Mouse (Mus musculus) kidney, postnatal 25 days (tissue): ENCODE data around the gene Gm5127.

ENCODE experiments used
- DNase-seq, 2 experiments: peaks; one replicate each; pipeline ENCODE4 v3.0.0; 2021; ENCODE audit warnings: mixed read lengths in 2 of 2

The Gm5127 gene

DNA sequence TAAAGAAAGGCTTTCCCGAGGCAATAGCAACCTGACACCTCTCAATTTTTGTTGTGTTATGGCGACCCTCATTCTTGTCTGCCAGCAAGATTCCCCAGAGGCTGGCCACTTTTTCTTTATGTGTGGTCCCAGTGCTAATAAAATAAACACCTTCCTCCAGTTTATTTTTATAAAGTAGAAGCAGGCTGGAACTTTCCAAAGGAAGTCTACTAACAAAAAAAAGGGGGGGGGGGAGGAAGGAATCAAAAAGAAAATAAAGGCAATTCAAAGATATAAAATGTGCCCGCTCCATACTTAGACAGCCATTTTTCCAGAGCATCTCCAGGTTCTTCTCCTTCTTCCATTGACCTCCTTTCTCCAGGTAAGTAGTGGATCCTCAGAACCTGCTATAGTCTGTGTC lies at the start of gene Gm5127:
Gm5127 (plus strand) TSS at position 301 of the 400 bp plus-strand sequence.
- DNase-seq, result no peak

DNA sequence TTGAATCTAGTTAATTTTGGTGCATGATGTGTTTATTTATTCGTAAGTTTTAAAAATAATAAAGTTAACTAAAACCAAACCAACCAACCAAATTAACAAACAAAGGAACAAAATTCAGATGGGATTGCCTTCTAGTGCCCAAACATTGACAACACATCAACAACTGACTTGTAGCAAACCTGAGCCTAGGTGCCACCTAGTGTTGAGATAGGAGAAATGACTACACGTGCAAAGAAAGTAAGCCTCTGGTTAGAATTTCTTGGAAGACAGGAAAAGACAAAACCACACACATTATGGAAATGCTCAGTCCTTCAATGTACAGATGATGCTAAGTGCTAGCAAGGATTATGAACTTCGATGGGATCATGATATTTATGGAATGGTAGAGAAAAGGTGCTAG lies 46.6 kb upstream of the Gm5127 start:
- DNase-seq, result no peak

DNA sequence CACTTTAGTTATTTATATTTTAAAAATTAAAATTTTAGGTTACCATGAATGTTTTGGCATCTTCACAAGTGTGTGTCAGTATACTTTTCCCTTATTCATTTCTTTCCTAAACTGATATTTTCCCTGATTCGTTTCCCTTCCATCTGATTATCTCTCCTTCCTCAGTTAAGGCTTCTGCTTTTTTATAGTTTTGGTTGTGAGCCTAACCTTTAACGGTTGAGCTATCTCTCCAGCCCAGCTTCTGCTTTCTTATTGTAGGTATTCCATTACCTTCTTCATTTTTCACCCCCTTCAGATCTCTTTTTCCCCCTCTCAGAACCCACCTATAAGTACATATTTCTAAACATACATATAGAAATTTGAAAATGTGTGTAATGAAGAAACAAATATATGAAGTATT lies 27.5 kb upstream of the Gm5127 start:
- no peak for DNase-seq

DNA sequence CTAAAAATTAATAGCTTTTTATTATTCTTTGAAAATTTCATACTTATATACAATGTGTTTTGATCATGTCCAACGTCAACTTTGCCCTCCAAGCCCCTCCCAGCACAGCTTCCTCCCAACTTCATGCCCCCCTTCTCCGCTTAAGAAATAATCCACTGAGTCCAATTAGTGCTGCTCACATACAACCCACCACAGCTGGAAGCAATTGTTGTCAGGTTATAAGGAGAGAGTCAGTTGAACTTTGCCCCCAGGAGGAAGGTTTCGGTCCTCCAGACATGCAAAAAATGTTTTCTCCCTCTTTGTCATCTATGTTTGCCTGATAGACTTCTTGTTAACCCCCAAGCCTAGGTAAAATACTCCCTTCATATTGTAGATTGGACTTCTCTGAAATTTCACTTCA lies 4.0 kb upstream of the Gm5127 start:
- DNase-seq, result no peak

DNA sequence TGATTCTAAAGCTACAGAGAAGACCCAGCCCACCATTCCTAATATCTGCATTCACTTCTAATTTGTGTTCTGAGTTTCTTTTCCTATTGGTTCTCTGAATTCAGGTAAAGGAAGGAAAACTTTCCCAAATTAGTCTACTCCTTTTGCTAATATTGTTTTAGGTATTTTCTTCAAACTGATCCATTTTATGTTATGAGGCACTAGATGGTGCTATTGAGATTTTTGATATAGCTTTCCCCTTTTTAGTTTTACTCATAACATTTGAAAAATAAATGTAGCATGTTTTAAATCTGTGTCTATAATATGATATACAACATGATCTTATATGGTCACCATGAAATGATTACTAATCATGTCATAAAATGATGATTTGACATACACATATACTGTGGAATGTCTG lies 2.6 kb upstream of the Gm5127 start:
- no peak for DNase-seq

DNA sequence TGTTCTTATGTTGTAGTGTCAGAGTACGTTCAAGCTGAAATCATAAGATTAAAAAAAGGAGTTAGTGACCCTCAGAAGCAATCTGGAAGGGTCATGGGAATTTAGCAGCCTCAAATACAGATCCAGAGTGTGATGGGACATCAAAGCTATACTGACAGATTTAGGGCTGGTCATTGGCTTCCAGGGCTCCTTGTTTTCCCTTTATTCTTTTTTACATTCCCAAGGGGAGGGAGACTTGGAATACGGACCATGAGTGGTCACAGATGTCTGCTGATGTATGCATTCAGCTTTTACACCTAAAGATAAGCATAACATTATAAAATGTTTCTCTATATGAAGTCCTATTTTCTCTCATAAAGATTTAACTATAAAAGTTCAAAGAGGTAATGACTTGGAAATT lies 789 bp upstream of the Gm5127 start:
- no peak for DNase-seq

DNA sequence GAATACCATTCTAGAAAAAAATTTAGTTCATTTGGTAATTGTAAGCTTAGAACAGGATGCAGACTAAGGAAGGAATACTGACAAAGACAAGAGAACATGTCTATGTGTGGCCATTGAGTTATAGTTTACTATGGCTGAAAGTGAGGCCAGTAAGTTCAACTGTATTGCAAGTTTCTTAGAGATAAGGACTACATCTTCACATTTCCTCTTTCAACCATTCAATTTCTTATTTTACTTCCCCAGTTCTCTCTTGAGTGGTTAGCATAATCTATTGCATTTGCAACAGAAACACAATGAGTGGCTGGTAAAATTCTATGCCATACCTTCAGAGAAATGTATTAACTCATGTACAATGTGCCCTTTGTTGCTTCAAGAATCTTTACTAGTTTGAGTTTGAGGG lies 10.9 kb downstream of the Gm5127 start:
- DNase-seq, result no peak

DNA sequence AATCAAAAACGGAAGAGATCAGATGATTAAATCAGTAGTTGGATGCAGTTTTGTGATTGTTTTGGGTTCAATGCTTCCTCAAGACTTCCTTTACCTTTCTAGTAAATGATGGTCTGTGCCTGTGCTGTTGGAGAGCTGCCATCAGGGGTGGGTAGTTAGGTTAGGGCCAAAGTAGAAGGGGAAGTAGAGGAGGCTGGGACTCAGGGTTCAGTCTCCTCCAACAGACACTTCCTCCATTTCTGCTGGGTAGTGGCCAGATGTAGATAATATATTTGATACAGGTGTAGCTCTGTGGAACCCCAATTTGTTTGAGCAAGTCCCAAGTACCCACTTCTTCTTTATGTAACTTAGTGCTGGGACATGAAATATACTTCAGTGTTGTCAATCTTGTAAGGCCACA lies 12.9 kb downstream of the Gm5127 start:
- DNase-seq, result no peak

DNA sequence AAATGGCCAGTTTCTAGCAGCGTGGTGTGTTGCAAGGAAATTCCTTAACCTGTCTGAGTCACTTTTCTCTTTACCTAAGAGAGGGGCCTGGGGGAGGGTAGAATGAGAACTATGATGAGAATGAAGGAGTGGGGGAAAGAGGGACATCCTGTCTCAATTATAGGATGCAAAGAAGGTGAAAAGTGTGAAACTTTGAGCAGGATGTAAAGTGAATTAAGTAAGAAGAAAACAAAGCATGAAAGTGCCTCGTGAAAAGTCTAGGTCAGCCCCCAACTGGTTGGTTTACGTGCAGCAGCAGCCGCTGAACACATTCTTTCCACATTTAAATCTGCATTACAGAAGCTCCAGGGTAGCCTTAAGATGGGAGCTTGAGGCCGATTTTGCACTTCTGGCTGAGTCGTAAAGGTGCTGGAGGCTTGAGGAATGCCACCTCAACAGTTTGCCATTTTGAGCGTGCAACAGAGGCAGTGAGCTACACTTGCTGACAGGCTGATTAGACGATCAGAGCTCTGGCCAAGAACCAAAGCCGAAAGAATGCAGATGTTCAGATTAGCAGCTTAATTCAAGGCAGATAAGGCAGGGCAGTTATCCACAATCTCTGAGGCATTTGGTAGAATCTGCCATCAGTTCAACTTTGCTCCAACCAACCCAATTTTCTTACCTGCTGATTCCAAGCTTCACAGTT lies 19.7 kb downstream of the Gm5127 start:
- DNase-seq, result no peak

DNA sequence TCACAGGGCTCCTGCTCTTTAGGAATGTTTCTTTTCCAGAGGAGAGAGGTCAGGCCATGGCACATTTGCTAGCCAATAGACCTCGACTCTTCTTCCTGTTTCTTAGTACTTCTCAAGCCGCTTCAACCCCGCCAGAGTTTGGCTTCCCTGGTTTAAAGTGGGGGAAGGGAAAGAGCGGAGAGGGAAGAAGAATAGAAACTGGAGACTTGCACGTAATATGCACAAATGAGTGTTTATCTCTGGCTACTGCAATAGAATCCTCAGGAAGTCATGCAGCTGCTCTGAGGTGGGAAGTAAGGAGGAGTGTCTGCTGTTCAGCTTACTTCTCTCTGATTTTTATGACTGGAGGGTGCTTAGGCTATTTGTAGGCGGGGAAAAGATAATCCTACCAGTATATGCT lies 20.4 kb downstream of the Gm5127 start, which contains the start of gene Cysltr1:
Cysltr1 (minus strand) TSS at position 294 of the 400 bp plus-strand sequence.
- DNase-seq, result no peak

DNA sequence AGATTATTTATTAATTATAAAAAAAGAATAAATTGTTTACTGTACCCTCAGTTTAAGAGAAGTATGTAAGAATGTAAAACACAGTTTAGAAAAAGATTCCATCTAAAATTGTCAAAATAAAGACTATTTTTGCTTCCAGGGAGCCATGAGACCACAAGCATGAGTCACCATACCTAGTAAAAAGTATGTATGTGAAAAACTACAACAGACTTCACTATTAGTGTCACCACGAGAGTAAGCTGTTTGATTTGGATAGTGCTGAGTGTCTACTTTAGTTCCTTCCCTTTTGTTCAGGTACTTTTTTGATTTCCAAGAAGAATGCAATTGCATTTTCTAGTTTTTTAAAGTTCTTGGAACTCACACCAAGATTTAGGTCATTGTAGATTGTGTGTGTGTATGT lies 39.5 kb downstream of the Gm5127 start:
- no peak for DNase-seq

DNA sequence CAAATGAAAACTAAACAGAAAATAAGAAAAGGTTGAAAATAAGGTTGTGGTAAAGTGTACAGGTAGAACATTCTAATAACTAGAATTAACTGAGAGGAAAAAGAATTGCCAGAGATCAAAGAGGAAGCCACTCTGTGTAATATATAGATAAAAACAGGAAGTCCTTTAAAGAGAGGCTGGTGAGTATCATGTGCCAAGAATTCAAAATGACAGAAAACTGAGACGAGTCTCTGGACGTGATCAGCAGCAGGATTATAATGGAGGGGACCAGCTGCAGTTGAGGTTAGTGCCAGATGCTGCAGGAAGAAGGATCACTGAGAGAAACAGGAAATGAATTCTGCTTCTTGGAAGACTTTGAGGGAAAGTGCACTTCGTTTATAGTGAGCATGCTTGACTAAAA lies 40.7 kb downstream of the Gm5127 start:
- DNase-seq, result no peak

DNA sequence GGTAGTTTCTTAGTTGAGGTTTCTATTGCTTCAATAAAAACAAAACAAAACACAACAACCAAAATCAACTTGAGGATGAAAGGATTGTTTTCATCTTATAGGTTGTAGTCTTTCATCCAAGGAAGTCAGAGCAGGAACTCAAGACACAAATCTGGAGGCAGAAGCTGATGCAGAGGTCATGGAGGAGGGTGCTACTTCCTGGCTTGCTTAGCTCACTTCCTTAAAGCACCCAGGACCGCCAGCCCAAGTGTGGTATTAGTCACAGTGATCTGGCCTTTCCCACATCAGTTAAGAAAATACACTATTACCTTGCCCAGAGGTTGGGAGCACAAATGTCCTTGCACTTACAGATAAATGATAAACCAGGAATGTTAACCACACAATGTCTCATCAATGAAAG lies 45.5 kb downstream of the Gm5127 start:
- DNase-seq, result no peak

DNA sequence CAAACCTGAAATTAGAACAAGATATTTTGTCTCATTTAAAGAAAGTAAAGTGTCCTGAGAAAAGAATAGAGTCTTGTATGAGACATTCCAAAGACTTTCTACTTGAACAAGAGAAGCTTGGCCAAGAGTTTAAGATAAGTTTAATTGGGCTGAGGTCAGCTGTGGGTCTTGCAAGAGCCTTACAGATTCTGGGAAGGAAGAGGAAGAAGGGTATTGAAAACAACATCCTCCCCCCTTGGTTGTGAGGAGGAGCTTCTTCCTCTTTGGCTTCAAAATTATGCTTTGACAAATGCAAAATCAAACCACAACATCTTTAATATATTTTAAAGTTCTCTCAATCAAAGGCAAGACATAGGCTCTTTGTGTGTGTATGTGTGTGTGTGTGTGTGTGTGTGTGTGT lies 50.6 kb downstream of the Gm5127 start:
- DNase-seq, result no peak

DNA sequence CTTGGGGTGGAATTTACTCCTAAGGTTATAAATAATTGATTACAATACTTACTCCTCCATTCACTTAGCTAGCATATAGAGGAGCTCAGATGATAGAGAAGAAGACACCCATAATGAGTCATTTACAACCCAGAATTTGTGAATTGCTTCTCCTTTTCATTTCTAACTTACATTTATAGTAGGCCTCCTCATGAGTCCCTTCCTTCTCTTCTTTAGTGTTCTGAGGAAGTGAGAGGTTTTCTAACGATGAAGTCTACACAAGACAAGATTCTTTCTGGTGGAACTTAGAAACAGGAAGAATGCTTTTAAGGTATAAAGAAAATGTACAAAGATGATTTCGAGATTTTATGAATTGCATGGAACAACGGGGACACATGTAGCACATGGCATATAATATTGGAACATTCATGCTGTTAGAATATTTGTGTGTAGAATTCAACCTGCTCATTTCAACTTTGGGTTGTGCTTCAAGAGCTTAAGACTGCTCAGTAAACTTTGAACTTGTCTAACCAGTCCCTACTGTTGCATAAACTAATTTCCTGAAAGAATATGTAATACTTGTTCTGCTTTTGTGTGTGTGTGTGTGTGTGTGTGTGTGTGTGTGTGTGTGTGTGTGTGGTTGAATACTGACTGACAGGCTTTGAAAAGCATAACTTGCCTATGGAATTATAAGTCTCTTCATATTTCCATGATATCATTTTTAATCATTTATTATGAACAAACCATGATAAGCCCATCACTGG lies 52.0 kb downstream of the Gm5127 start:
- no peak for DNase-seq

DNA sequence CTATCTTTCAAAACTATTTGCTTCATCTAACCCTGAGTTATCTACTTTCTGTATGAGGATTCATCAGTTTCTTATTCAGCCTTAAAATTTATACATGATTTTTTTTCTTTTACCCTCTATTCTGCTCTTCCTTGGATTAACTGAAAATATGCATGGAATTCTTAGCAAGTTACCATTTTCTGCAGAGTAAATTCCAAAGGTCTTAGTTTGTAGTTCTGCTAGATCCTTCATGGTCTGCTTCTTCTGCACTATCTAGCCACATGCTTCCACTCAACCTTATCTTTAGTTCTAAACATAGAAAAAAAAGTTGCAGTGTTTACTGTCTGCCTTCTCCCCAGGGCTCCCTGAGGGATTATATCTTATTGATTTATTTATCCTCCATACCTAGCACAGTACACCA lies 79.1 kb downstream of the Gm5127 start:
- DNase-seq, result no peak

DNA sequence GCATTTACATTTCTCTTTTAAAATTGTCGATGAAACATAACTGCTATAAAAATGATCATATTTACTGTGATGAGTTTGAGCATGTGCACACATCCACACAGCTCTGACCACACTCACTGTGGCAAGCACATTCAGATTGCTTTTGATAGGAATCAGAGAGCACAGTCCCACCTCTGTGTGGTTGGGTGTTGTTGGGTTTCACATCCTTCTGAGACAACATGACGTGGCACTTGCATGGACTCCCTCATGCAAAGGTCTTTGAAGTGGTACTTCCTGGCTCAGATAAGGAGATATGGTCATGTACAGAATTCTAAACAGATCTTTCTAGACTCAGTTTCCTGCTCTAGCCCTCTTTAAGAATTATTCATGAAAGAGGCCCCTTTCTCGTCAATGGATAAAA lies 121.6 kb downstream of the Gm5127 start:
- DNase-seq, result no peak

DNA sequence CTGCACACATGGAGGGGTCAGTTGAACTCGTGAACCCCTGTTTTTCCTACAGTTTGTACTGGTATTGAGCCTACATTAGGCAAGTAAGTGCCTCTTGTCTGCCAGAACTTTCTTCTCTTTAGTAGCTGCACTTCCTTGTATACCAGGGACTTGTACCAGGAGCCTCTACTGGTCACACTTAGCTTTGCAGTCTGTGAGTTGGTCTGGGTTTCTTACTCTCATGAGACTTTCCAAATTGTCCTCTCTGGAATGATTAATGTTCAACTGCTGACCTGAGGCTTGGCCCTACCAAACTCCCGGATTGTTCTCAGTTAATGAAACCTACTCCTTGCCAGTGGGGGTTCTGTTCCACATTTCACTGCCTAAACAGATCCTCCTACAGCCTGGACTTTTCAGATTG lies 134.2 kb downstream of the Gm5127 start:
- peak in 1 of 2 experiments; percentile 27 for DNase-seq

DNA sequence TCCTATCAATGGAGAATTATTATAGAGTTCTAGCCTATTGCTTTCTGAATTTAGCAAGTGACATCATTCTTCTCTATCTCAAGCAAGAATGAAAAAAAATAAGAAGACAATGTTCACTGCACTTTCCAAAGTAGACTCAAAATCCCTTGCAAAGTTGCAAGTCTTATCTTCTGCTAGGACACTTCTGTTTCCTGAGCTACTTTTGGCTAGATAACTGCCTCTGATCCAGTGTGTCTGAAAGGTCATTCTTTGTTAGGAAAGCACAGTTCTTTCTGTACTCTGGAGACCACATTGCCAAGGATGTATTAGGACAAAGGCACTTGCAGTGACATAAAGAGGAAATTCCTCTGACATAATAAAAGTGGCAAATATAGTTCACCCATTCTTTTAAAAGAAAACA lies 159.3 kb downstream of the Gm5127 start:
- no peak for DNase-seq

DNA sequence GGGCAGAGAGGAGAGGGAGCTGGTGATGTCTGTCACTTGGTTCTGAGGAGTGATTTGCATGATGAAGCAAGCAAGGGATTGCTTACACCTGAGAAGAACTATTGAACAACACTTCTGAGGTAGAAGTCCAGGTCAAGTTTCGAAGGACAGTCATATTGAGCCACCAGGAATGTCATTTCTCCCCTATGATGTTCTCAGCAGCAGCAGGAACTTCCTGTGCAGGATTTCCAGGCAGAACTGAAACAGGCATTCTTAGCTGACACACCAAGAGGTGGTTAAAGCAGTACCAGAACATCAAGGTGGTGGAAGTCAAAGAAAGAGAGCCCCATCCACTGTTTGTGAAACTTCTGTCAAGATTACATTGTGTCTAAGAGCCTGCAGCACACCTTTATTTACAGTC lies 172.3 kb downstream of the Gm5127 start:
- DNase-seq, result no peak
